Mouse (Mus musculus): ENCODE data around the gene Radil. TPM values are rescaled to one million over a fixed set of nuclear protein-coding genes. Genes with fewer than 3 reads are reported as not detected.

The Radil gene
- total RNA-seq, 1 experiment from 2014 or later, result not detected

GRCm38 (mm10) chr5:142495321-142496096 lies 55.4 kb downstream of the Radil start:
- no peak for ATAC-seq (ENCODE audit: extremely low read depth, insufficient number of reproducible peaks, low FRiP score, poor library complexity, severe bottlenecking)

- ATAC-seq (ENCODE audit: extremely low read depth, insufficient number of reproducible peaks, low FRiP score, poor library complexity, severe bottlenecking), result no peak
Measured at GRCm38 (mm10) chr5:142493307-142493706, 57.6 kb downstream of the Radil start.

GRCm38 (mm10) chr5:142489955-142490707 lies 60.8 kb downstream of the Radil start:
- no peak for ATAC-seq (ENCODE audit: extremely low read depth, insufficient number of reproducible peaks, low FRiP score, poor library complexity, severe bottlenecking)

- ATAC-seq (ENCODE audit: extremely low read depth, insufficient number of reproducible peaks, low FRiP score, poor library complexity, severe bottlenecking), result no peak
Measured at GRCm38 (mm10) chr5:142486654-142487053, 64.2 kb downstream of the Radil start.

GRCm38 (mm10) chr5:142483581-142483980 lies 67.3 kb downstream of the Radil start:
- no peak for ATAC-seq (ENCODE audit: extremely low read depth, insufficient number of reproducible peaks, low FRiP score, poor library complexity, severe bottlenecking)

- ATAC-seq (ENCODE audit: extremely low read depth, insufficient number of reproducible peaks, low FRiP score, poor library complexity, severe bottlenecking), result peak; percentile 24; the same call in 1 of the 2 replicates
Measured at GRCm38 (mm10) chr5:142482512-142482911, 68.4 kb downstream of the Radil start.

- ATAC-seq (ENCODE audit: extremely low read depth, insufficient number of reproducible peaks, low FRiP score, poor library complexity, severe bottlenecking), result peak; percentile 50
Measured at GRCm38 (mm10) chr5:142478829-142479435, 72.0 kb downstream of the Radil start.

GRCm38 (mm10) chr5:142477866-142478615 lies 72.9 kb downstream of the Radil start:
- no peak for ATAC-seq (ENCODE audit: extremely low read depth, insufficient number of reproducible peaks, low FRiP score, poor library complexity, severe bottlenecking)

- ATAC-seq (ENCODE audit: extremely low read depth, insufficient number of reproducible peaks, low FRiP score, poor library complexity, severe bottlenecking), result no peak
Measured at GRCm38 (mm10) chr5:142477346-142477745, 73.6 kb downstream of the Radil start.

GRCm38 (mm10) chr5:142475669-142476068 lies 75.2 kb downstream of the Radil start:
- no peak for ATAC-seq (ENCODE audit: extremely low read depth, insufficient number of reproducible peaks, low FRiP score, poor library complexity, severe bottlenecking)

- ATAC-seq (ENCODE audit: extremely low read depth, insufficient number of reproducible peaks, low FRiP score, poor library complexity, severe bottlenecking), result no peak
Measured at GRCm38 (mm10) chr5:142473696-142474095, 77.2 kb downstream of the Radil start.

GRCm38 (mm10) chr5:142469796-142470195 lies 81.1 kb downstream of the Radil start:
- no peak for ATAC-seq (ENCODE audit: extremely low read depth, insufficient number of reproducible peaks, low FRiP score, poor library complexity, severe bottlenecking)

GRCm38 (mm10) chr5:142468375-142468774 lies 82.5 kb downstream of the Radil start:
- ATAC-seq (ENCODE audit: extremely low read depth, insufficient number of reproducible peaks, low FRiP score, poor library complexity, severe bottlenecking), result no peak

GRCm38 (mm10) chr5:142463461-142464454 lies 87.1 kb downstream of the Radil start, which contains the start of gene Ap5z1:
Ap5z1 (plus strand) TSS chr5:142463944.
- peak; percentile 88 for ATAC-seq (ENCODE audit: extremely low read depth, insufficient number of reproducible peaks, low FRiP score, poor library complexity, severe bottlenecking)

GRCm38 (mm10) chr5:142463011-142463410 lies 87.9 kb downstream of the Radil start:
- ATAC-seq (ENCODE audit: extremely low read depth, insufficient number of reproducible peaks, low FRiP score, poor library complexity, severe bottlenecking), result no peak

GRCm38 (mm10) chr5:142462641-142462948 lies 88.3 kb downstream of the Radil start:
- ATAC-seq (ENCODE audit: extremely low read depth, insufficient number of reproducible peaks, low FRiP score, poor library complexity, severe bottlenecking), result no peak

GRCm38 (mm10) chr5:142461942-142462640 lies 88.8 kb downstream of the Radil start:
- ATAC-seq (ENCODE audit: extremely low read depth, insufficient number of reproducible peaks, low FRiP score, poor library complexity, severe bottlenecking), result no peak
